17 mouse cellular contexts compared by ENCODE assay signal in the genomic region with DNA sequence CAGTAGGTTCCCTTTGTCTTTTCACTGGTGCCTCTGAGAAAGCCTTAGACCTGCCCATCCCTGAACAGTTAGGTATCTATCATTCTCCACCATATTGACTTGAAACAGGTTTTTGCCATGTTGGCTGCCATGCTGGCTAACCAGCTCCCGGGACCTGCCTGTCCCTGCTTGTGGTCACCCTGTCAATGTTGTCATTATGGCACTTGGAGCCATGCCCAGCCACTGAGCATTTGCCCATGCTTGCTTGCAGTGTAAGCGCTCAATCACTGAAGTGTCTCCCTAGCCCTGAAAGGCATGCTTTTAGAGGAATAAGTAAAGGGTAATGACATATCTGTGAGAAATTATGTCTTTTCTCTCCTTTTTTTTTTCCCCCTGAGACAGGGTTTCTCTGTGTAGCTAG. TPM values are rescaled to one million over a fixed set of nuclear protein-coding genes. Genes with fewer than 3 reads are reported as not detected.
DNase-seq lines count a peak whose midpoint lies in the region; TF ChIP-seq lines count a peak whose summit lies in the region.
"Had no signal": no experiment of that assay in that cellular context is flagged by ENCODE, and none has a peak within 500 bp of the region (broad histone marks: within the 10 kb centered on the region; RNA-seq: fewer than 3 reads in every experiment).

No protein-coding gene starts in this region.

- H3K27ac ChIP-seq in gastrocnemius, adult 2 months, result no peak overlapping the region
- H3K27ac ChIP-seq: embryonic facial prominence, embryonic 10.5 days; hindbrain, embryonic 13.5 days; limb, embryonic 10.5 days; liver, embryonic 14.5 days; macrophage; midbrain, embryonic 13.5 days; stomach, embryonic 15.5 days had no signal

- peak; percentile 11 for DNase-seq in heart, postnatal 4 days
- no peak for DNase-seq in heart, adult 9 months (ENCODE audit: low spot score in 2 of 2)
- DNase-seq in lung, adult 18-20 months, result peak; percentile 23 to 40
- no peak for DNase-seq in lung, postnatal 10 days
- peak; percentile 9 to 25 for DNase-seq in adrenal gland, postnatal 36 days
- peak; percentile 15 to 25 for DNase-seq in kidney, postnatal 36 days
- no peak for DNase-seq in gastrocnemius, adult 2 months
- DNase-seq: heart, adult 18-20 months; spleen, adult 18-20 months had no signal

- TF ChIP-seq CTCF in gastrocnemius, adult 2 months (IDR thresholded peaks at IDR 0.05), result no peak

- intact Hi-C loops in gastrocnemius, adult 2 months (cut with DNase I), result no loop called here

- no peak overlapping the region for H3K4me3 ChIP-seq in gastrocnemius, adult 2 months
- H3K4me3 ChIP-seq: embryonic facial prominence, embryonic 10.5 days; erythroblast, embryonic 14.5 days; hindbrain, embryonic 13.5 days; limb, embryonic 10.5 days; midbrain, embryonic 13.5 days; stomach, embryonic 15.5 days had no signal

RNA-seq across cellular contexts. Expression of gene March8, which starts 6.4 kb away (rescaled TPM):
- total RNA-seq in heart, postnatal 4 days (2021), result 10 to 100 TPM; 42.2 to 43.0 TPM
- total RNA-seq in adrenal gland, postnatal 36 days (2021), result 10 to 100 TPM; 52.1 to 71.6 TPM
- 10 to 100 TPM; 26.8 to 31.1 TPM for total RNA-seq in gastrocnemius, adult 2 months (2021)

Comparison
In these comparisons a context has a peak if more than half of its experiments do, and no peak if none do; other contexts are left out.
1. DNase-seq: peak in heart, postnatal 4 days (single experiment), lung, adult 18-20 months (2 of 2), adrenal gland, postnatal 36 days (2 of 2) and kidney, postnatal 36 days (2 of 2); none in heart, adult 9 months (0 of 2), lung, postnatal 10 days (single experiment) and gastrocnemius, adult 2 months (single experiment).